Mouse (Mus musculus): ENCODE data around the gene Krtap24-1.

- TF ChIP-seq CTCF (IDR thresholded peaks at IDR 0.05; ENCODE audit: low read depth) (no peak), EP300 (optimal IDR thresholded peaks at IDR 0.05) (no peak)
These were observed 28.7 kb downstream of the Krtap24-1 start for GRCm38 (mm10) chr16:88583338-88583737.

Data from stomach, postnatal 0 days (tissue).